Comparison of ENCODE assay signal across 16 mouse cellular contexts in genomic region chr19:4060044-4060898, GRCm38 (mm10). TPM values are rescaled to one million over a fixed set of nuclear protein-coding genes. Genes with fewer than 3 reads are reported as not detected.
"Had no signal": no experiment of that assay in that cellular context is flagged by ENCODE, and none has a peak within 500 bp of the region (broad histone marks: within the 10 kb centered on the region; RNA-seq: fewer than 3 reads in every experiment).

No protein-coding gene starts in this region.

RNA-seq across cellular contexts. Expression of gene Gstp3, which starts 0.9 kb away (rescaled TPM):
- total RNA-seq: layer of hippocampus, adult 18-20 months; layer of hippocampus, postnatal 14 days; left cerebral cortex, adult 8-10 months; left cerebral cortex, postnatal 14 days; left cerebral cortex, postnatal 4 days; midbrain, postnatal 0 days had no signal
- polyA plus RNA-seq: limb, embryonic 12.5 days; midbrain, embryonic 11.5 days; midbrain, embryonic 14.5 days; midbrain, postnatal 0 days; neural tube, embryonic 13.5 days; testis, adult 2 months had no signal

RNA-seq across cellular contexts. Expression of gene Gstp2, which starts 14.4 kb away (rescaled TPM):
- total RNA-seq: megakaryocyte progenitor cell, adult 5-6 weeks; megakaryocyte-erythroid progenitor cell, adult 5-6 weeks; midbrain, postnatal 0 days; neutrophil, adult 5-6 weeks had no signal

RNA-seq across cellular contexts. Expression of gene Cabp2, which starts 21.1 kb away (rescaled TPM):
- total RNA-seq: layer of hippocampus, adult 18-20 months; layer of hippocampus, postnatal 14 days; left cerebral cortex, adult 8-10 months; left cerebral cortex, postnatal 14 days; left cerebral cortex, postnatal 4 days; megakaryocyte progenitor cell, adult 5-6 weeks; megakaryocyte-erythroid progenitor cell, adult 5-6 weeks; midbrain, postnatal 0 days; neutrophil, adult 5-6 weeks had no signal
- polyA plus RNA-seq: limb, embryonic 12.5 days; limb, embryonic 15.5 days; lung, embryonic 16.5 days; midbrain, embryonic 11.5 days; midbrain, embryonic 14.5 days; midbrain, postnatal 0 days; neural tube, embryonic 13.5 days; testis, adult 2 months had no signal
